In the genomic region with DNA sequence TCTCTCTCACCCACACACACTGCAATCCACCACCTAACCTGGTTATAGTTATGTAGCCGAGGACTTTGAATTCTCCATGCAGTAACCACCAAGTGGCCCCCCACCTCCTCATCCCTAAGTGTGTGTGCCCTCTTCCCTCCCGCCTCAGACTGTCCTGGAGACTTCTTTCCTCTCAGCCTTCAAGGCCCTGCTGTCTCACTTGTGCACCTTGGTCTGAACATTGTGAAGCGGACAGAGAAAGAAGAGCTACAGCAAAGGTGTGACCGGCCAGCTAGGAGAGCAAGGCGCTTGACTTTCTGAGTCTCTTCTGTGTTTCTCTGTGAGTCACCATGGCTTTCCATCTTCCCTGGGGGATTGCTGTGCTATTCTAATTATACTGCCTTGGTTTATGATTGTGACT, we compare ENCODE assay signal across 30 mouse cellular contexts. TPM values are rescaled to one million over a fixed set of nuclear protein-coding genes. Genes with fewer than 3 reads are reported as not detected.
DNase-seq lines count a peak whose midpoint lies in the region; ATAC-seq and TF ChIP-seq lines count a peak whose summit lies in the region.
"Had no signal": no experiment of that assay in that cellular context is flagged by ENCODE, and none has a peak within 500 bp of the region (broad histone marks: within the 10 kb centered on the region; RNA-seq: fewer than 3 reads in every experiment).

No protein-coding gene starts in this region.

- H3K9me3 ChIP-seq in forebrain, embryonic 16.5 days (ENCODE audit: control insufficient read depth, low read length) = no peaks in the 10 kb centered on the region
- no peaks in the 10 kb centered on the region for H3K9me3 ChIP-seq in forebrain, embryonic 13.5 days (replicated peaks)
- H3K9me3 ChIP-seq in midbrain, embryonic 11.5 days (ENCODE audit: control insufficient read depth, low read length) = no peaks in the 10 kb centered on the region
- H3K9me3 ChIP-seq in midbrain, embryonic 16.5 days (replicated peaks; ENCODE audit: control insufficient read depth, low read length, poor library complexity, severe bottlenecking) = no peaks in the 10 kb centered on the region
- H3K9me3 ChIP-seq in CH12.LX (replicated peaks; ENCODE audit: low read length) = no peaks in the 10 kb centered on the region
- H3K9me3 ChIP-seq in hindbrain, embryonic 13.5 days = no peaks in the 10 kb centered on the region
- H3K9me3 ChIP-seq: embryonic facial prominence, embryonic 13.5 days; G1E; hindbrain, embryonic 15.5 days; limb, embryonic 13.5 days; liver, embryonic 13.5 days; stomach, embryonic 15.5 days had no signal

- no peak overlapping the region for H3K4me3 ChIP-seq in forebrain, embryonic 16.5 days (replicated peaks; ENCODE audit: low read length)
- H3K4me3 ChIP-seq in forebrain, embryonic 13.5 days = no peak overlapping the region
- H3K4me3 ChIP-seq in midbrain, embryonic 11.5 days (ENCODE audit: low read depth, low read length) = no peak overlapping the region
- H3K4me3 ChIP-seq in midbrain, embryonic 16.5 days (ENCODE audit: low read depth, low read length) = no peak overlapping the region
- H3K4me3 ChIP-seq in CH12.LX (replicated peaks in 1 of 3; ENCODE audit: low read depth in 2 of 3, low read length in 2 of 3, poor library complexity in 1 of 3) = no peak overlapping the region
- no peak overlapping the region for H3K4me3 ChIP-seq in hindbrain, embryonic 13.5 days
- H3K4me3 ChIP-seq: embryonic facial prominence, embryonic 13.5 days; erythroblast, embryonic 14.5 days; gastrocnemius, adult 2 months; hindbrain, embryonic 15.5 days; layer of hippocampus, adult 2 months; limb, embryonic 13.5 days; liver, embryonic 13.5 days; stomach, embryonic 15.5 days had no signal

- no peaks in the 10 kb centered on the region for H3K27me3 ChIP-seq in forebrain, embryonic 16.5 days (replicated peaks; ENCODE audit: control insufficient read depth, insufficient read depth, low read length)
- H3K27me3 ChIP-seq in forebrain, embryonic 13.5 days = no peaks in the 10 kb centered on the region
- no peaks in the 10 kb centered on the region for H3K27me3 ChIP-seq in midbrain, embryonic 11.5 days (ENCODE audit: control insufficient read depth, insufficient read depth, low read length)
- H3K27me3 ChIP-seq in midbrain, embryonic 16.5 days (ENCODE audit: control insufficient read depth, insufficient read depth, low read depth, low read length) = no peaks in the 10 kb centered on the region
- H3K27me3 ChIP-seq in CH12.LX (replicated peaks) = no peaks in the 10 kb centered on the region
- H3K27me3 ChIP-seq in hindbrain, embryonic 13.5 days = no peaks in the 10 kb centered on the region
- H3K27me3 ChIP-seq: embryonic facial prominence, embryonic 13.5 days; hindbrain, embryonic 15.5 days; limb, embryonic 13.5 days; liver, embryonic 13.5 days; stomach, embryonic 15.5 days had no signal

- WGBS in forebrain, embryonic 16.5 days = 83% methylated on average over 5 of the region's 5 CpGs
- WGBS in forebrain, embryonic 13.5 days = 88% methylated on average over 5 of the region's 5 CpGs
- WGBS in midbrain, embryonic 11.5 days = 92% methylated on average over 5 of the region's 5 CpGs
- 85% methylated on average over 5 of the region's 5 CpGs for WGBS in midbrain, embryonic 16.5 days
- 93% methylated on average over 5 of the region's 5 CpGs for WGBS in hindbrain, embryonic 13.5 days

- H3K27ac ChIP-seq in forebrain, embryonic 16.5 days (ENCODE audit: low read length) = no peak overlapping the region
- H3K27ac ChIP-seq in forebrain, embryonic 13.5 days = no peak overlapping the region
- H3K27ac ChIP-seq in midbrain, embryonic 11.5 days (ENCODE audit: low read depth, low read length) = no peak overlapping the region
- H3K27ac ChIP-seq in midbrain, embryonic 16.5 days (ENCODE audit: low read length) = no peak overlapping the region
- H3K27ac ChIP-seq in CH12.LX (ENCODE audit: insufficient read depth, low read depth) = no peak overlapping the region
- no peak overlapping the region for H3K27ac ChIP-seq in hindbrain, embryonic 13.5 days
- H3K27ac ChIP-seq: embryonic facial prominence, embryonic 13.5 days; gastrocnemius, adult 2 months; hindbrain, embryonic 15.5 days; layer of hippocampus, adult 2 months; limb, embryonic 13.5 days; liver, embryonic 13.5 days; stomach, embryonic 15.5 days had no signal

- no peaks in the 10 kb centered on the region for H3K79me2 ChIP-seq in CH12.LX (replicated peaks; ENCODE audit: control insufficient read depth, extremely low read depth, insufficient read depth, poor library complexity, severe bottlenecking)

- dilution Hi-C loops in CH12.LX (cut with MboI; ENCODE audit: extremely low pct_ligation_motif_present, extremely low pct_unique_long_range_greater_than_20kb, low sequenced_read_pairs) = no loop called here

- no peak for DNase-seq in midbrain, embryonic 11.5 days (ENCODE audit: low spot score, missing footprints)
- DNase-seq in CH12.LX (ENCODE audit: extremely low read depth) = no peak
- no peak for DNase-seq in urinary bladder, postnatal 36 days (ENCODE audit: low spot score in 2 of 2)
- no peak for DNase-seq in left cerebral cortex, postnatal 10 days (ENCODE audit: extremely low spot score in 1 of 2, low spot score in 2 of 2)
- DNase-seq: adrenal gland, adult 2 months; cerebellum, adult 8-10 months; cerebellum, postnatal 36 days; embryo, embryonic 11 days; gastrocnemius, adult 2 months; kidney, postnatal 25 days; liver, embryonic 13.5 days; lung, embryonic 14.5 days; right cerebral cortex, adult 18-20 months; thymus, postnatal 36 days had no signal

- no peaks in the 10 kb centered on the region for H3K36me3 ChIP-seq in forebrain, embryonic 16.5 days (ENCODE audit: control insufficient read depth, insufficient read depth)
- H3K36me3 ChIP-seq in forebrain, embryonic 13.5 days (ENCODE audit: poor library complexity, severe bottlenecking) = no peaks in the 10 kb centered on the region
- H3K36me3 ChIP-seq in midbrain, embryonic 11.5 days (ENCODE audit: control insufficient read depth, insufficient read depth, low read length) = no peaks in the 10 kb centered on the region
- no peaks in the 10 kb centered on the region for H3K36me3 ChIP-seq in midbrain, embryonic 16.5 days (ENCODE audit: control insufficient read depth, insufficient read depth, low read length)
- no peaks in the 10 kb centered on the region for H3K36me3 ChIP-seq in CH12.LX (replicated peaks in 1 of 2; ENCODE audit: control insufficient read depth in 1 of 2, insufficient read depth in 1 of 2, low read length in 1 of 2)
- H3K36me3 ChIP-seq in hindbrain, embryonic 13.5 days = no peaks in the 10 kb centered on the region
- H3K36me3 ChIP-seq: embryonic facial prominence, embryonic 13.5 days; G1E; hindbrain, embryonic 15.5 days; limb, embryonic 13.5 days; liver, embryonic 13.5 days; stomach, embryonic 15.5 days had no signal

- H3K9ac ChIP-seq in forebrain, embryonic 16.5 days (replicated peaks; ENCODE audit: low read depth, low read length) = no peak overlapping the region
- no peak overlapping the region for H3K9ac ChIP-seq in forebrain, embryonic 13.5 days
- no peak overlapping the region for H3K9ac ChIP-seq in midbrain, embryonic 11.5 days (ENCODE audit: low read length)
- no peak overlapping the region for H3K9ac ChIP-seq in midbrain, embryonic 16.5 days (ENCODE audit: low read depth, low read length)
- no peak overlapping the region for H3K9ac ChIP-seq in CH12.LX (ENCODE audit: insufficient read depth, low read depth)
- no peak overlapping the region for H3K9ac ChIP-seq in hindbrain, embryonic 13.5 days
- H3K9ac ChIP-seq: embryonic facial prominence, embryonic 13.5 days; hindbrain, embryonic 15.5 days; limb, embryonic 13.5 days; liver, embryonic 13.5 days; lung, embryonic 14.5 days; stomach, embryonic 15.5 days had no signal

- ATAC-seq in forebrain, embryonic 16.5 days = peak; percentile 15; the same call in 1 of the 2 replicates
- ATAC-seq in forebrain, embryonic 13.5 days = no peak
- ATAC-seq in midbrain, embryonic 11.5 days (ENCODE audit: low FRiP score) = peak; percentile 3
- no peak; the same call in 1 of the 2 replicates for ATAC-seq in midbrain, embryonic 16.5 days
- 0 out of 2 replicates have a peak, but pooled peaks have one; percentile 37 for ATAC-seq in hindbrain, embryonic 13.5 days (ENCODE audit: low FRiP score)
- ATAC-seq: intestine, postnatal 0 days had no signal

- intact Hi-C loops in left cerebral cortex, postnatal 10 days (cut with DNase I) = no loop called here

- TF ChIP-seq POLR2A in CH12.LX (IDR thresholded peaks at IDR 0.05; ENCODE audit: low read depth, low read length) = no peak

- in situ Hi-C loops in CH12.LX (cut with MboI; ENCODE audit: low pct_ligation_motif_present, low pct_unique_long_range_greater_than_20kb, low sequenced_read_pairs) = loop anchor here (25.0 kb wide), 1 partner anchor 107 kb away; the partner anchor contains the start of gene St8sia1

- TF ChIP-seq CTCF in CH12.LX (conservative IDR thresholded peaks at IDR 0.05 in 1 of 2, IDR thresholded peaks at IDR 0.05 in 1 of 2; ENCODE audit: low read depth in 2 of 2, low read length in 2 of 2) = no peak

- no peaks in the 10 kb centered on the region for H3K4me1 ChIP-seq in forebrain, embryonic 16.5 days (replicated peaks; ENCODE audit: control insufficient read depth, insufficient read depth, low read length)
- H3K4me1 ChIP-seq in forebrain, embryonic 13.5 days = no peaks in the 10 kb centered on the region
- H3K4me1 ChIP-seq in midbrain, embryonic 11.5 days (ENCODE audit: control insufficient read depth, insufficient read depth, low read length) = no peaks in the 10 kb centered on the region
- peaks cover 3% of the 10 kb centered on the region for H3K4me1 ChIP-seq in midbrain, embryonic 16.5 days (ENCODE audit: control insufficient read depth, insufficient read depth, low read length)
- peaks cover 7 to 29% of the 10 kb centered on the region in 2 experiments for H3K4me1 ChIP-seq in CH12.LX (ENCODE audit: control insufficient read depth in 1 of 2, insufficient read depth in 2 of 2)
- H3K4me1 ChIP-seq in hindbrain, embryonic 13.5 days (replicated peaks) = peaks cover 27% of the 10 kb centered on the region
- H3K4me1 ChIP-seq: liver, embryonic 13.5 days; stomach, embryonic 15.5 days had no signal

- no peak for TF ChIP-seq RAD21 in CH12.LX (IDR thresholded peaks at IDR 0.05; ENCODE audit: low read depth, low read length)

- no peak for TF ChIP-seq EP300 in CH12.LX (IDR thresholded peaks at IDR 0.05; ENCODE audit: low read length)

- H3K4me2 ChIP-seq in forebrain, embryonic 16.5 days (ENCODE audit: low read length) = no peak overlapping the region
- H3K4me2 ChIP-seq in forebrain, embryonic 13.5 days = no peak overlapping the region
- no peak overlapping the region for H3K4me2 ChIP-seq in midbrain, embryonic 11.5 days
- H3K4me2 ChIP-seq in midbrain, embryonic 16.5 days (ENCODE audit: low read length) = no peak overlapping the region
- no peak overlapping the region for H3K4me2 ChIP-seq in CH12.LX (ENCODE audit: insufficient read depth, low read depth, poor library complexity, severe bottlenecking)
- no peak overlapping the region for H3K4me2 ChIP-seq in hindbrain, embryonic 13.5 days
- H3K4me2 ChIP-seq: embryonic facial prominence, embryonic 13.5 days; heart, embryonic 11.5 days; hindbrain, embryonic 15.5 days; limb, embryonic 13.5 days; liver, embryonic 13.5 days; lung, embryonic 14.5 days; stomach, embryonic 15.5 days had no signal

RNA-seq across cellular contexts. Expression of gene Sult6b2, which starts 51.5 kb away (rescaled TPM):
- polyA plus RNA-seq in forebrain, embryonic 16.5 days (2015; fragmentation: Nextera tagmentation; extraction: Ambion mirVana) = 0.11 and 0.28 TPM in 2 replicates
- not detected in 2 replicates for polyA plus RNA-seq in forebrain, embryonic 13.5 days (2015; fragmentation: Nextera tagmentation; extraction: Ambion mirVana)
- polyA plus RNA-seq in midbrain, embryonic 11.5 days (2014; fragmentation: Nextera tagmentation; extraction: Ambion mirVana) = 0.14 and 0.16 TPM in 2 replicates
- 0.24 and 0.25 TPM in 2 replicates for polyA plus RNA-seq in midbrain, embryonic 16.5 days (2015; fragmentation: Nextera tagmentation; extraction: Ambion mirVana)
- total RNA-seq in CH12.LX (2012; rRNA removed) (0.08 and 0.25 TPM in 2 replicates), CH12.LX (2014; rRNA removed) (0.49 and 0.54 TPM in 2 replicates)
- 1.1 and 1.8 TPM in 2 replicates for polyA plus RNA-seq in CH12.LX (2012; ENCODE audit: insufficient read length, low read depth)
- polyA plus RNA-seq in hindbrain, embryonic 13.5 days (2015; fragmentation: Nextera tagmentation; extraction: Ambion mirVana) = 0.13 and 0.19 TPM in 2 replicates
- total RNA-seq in left cerebral cortex, postnatal 10 days (2021) = under 1 TPM; 0.16 to 0.19 TPM
- total RNA-seq: adrenal gland, adult 2 months; gastrocnemius, adult 2 months; gastrocnemius, postnatal 4 days; megakaryocyte, adult 5-6 weeks had no signal
- polyA plus RNA-seq: adrenal gland, adult 2 months; embryonic facial prominence, embryonic 13.5 days; erythroblast, embryonic 14.5 days; G1E; heart, postnatal 0 days; hindbrain, embryonic 15.5 days; limb, embryonic 13.5 days; liver, embryonic 13.5 days; lung, embryonic 14.5 days had no signal

Comparison
In these comparisons a context has a peak if more than half of its experiments do, and no peak if none do; other contexts are left out.
1. ATAC-seq: peak in forebrain, embryonic 16.5 days (single experiment), midbrain, embryonic 11.5 days (single experiment) and hindbrain, embryonic 13.5 days (single experiment); none in forebrain, embryonic 13.5 days (single experiment) and midbrain, embryonic 16.5 days (single experiment).